ENCODE assay signal across 8 mouse cellular contexts in the genomic region with DNA sequence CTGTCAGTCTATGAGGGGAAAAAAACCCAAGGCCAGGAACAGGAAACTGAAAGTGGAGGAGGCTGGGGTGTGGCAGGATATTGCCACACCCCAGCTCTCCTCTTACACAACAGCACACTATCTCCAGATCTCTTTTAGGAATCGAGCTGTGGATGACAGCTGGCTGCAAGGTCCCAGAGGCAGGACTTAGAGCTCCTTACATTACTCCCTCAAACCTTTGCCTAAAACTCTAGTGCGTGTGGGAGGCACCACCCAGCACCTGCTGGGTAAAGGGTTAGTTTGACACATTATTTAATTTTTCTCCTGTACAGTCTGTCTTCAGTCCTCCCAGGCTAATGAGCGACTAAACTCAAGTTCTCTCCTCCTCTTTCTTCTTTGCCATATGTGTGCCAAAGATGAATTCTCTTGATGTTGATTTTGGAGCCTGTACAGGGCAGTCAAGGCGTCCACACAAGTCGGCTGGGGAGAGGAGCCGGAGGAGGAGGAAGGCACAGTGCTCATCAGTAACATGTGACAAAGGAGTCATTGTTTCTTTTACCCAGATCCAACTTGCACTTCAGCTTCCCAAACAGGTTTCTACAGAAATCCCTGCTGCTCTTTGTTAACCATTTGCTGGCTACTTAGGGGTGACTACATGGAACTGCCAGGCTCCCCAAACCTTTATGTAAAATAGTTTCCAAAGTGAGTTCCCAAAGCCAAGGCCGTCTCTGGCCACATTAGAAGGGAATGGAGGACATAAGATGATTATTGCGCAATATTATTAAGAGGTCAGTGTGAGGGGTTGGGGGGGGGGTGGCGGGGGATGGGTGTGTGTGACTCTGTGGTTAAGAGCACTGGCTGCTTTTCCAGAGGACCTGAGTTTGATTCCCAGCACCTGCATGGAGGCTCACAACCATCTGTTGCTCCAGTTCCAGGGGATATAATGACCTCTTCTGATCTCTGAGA. TPM values are rescaled to one million over a fixed set of nuclear protein-coding genes. Genes with fewer than 3 reads are reported as not detected.
DNase-seq lines count a peak whose midpoint lies in the region; ATAC-seq and TF ChIP-seq lines count a peak whose summit lies in the region.

No protein-coding gene starts in this region.

- H3K27ac ChIP-seq in gastrocnemius, adult 2 months: peak overlapping the region; percentile 86
- H3K27ac ChIP-seq in heart, embryonic 15.5 days: peak overlapping the region; percentile 28; the same call in 1 of the 2 replicates
- peak overlapping the region; percentile 57 for H3K27ac ChIP-seq in liver, embryonic 12.5 days
- peak overlapping the region; percentile 7; the same call in 1 of the 2 replicates for H3K27ac ChIP-seq in stomach, embryonic 14.5 days (ENCODE audit: low read length)

- 58% methylated on average over 9 of the region's 9 CpGs for WGBS in heart, embryonic 15.5 days
- WGBS in liver, embryonic 12.5 days (ENCODE audit: insufficient replicate concordance): 57% methylated on average over 9 of the region's 9 CpGs
- 51% methylated on average over 9 of the region's 9 CpGs for WGBS in stomach, embryonic 14.5 days

- ATAC-seq in heart, embryonic 15.5 days (replicated peaks; ENCODE audit: insufficient number of reproducible peaks, insufficient read depth, low FRiP score, low read depth): 0 out of 2 replicates have a peak, but pooled peaks have one; percentile 27
- peak; percentile 46; the same call in 1 of the 2 replicates for ATAC-seq in liver, embryonic 12.5 days
- no peak for ATAC-seq in stomach, embryonic 14.5 days (ENCODE audit: insufficient number of reproducible peaks, insufficient read depth, low FRiP score, low read depth)

- intact Hi-C loops in gastrocnemius, adult 2 months (cut with DNase I): no loop called here
- intact Hi-C loops in gastrocnemius, postnatal 36 days (cut with DNase I): no loop called here
- intact Hi-C loops in gastrocnemius, postnatal 14 days (cut with DNase I; ENCODE audit: low total_unique reads): no loop called here

- H3K4me1 ChIP-seq in heart, embryonic 15.5 days (replicated peaks): peaks cover 7% of the 10 kb centered on the region; the same call in 1 of the 2 replicates
- peaks cover 60% of the 10 kb centered on the region for H3K4me1 ChIP-seq in liver, embryonic 12.5 days
- peaks cover 6% of the 10 kb centered on the region; the same call in 1 of the 2 replicates for H3K4me1 ChIP-seq in stomach, embryonic 14.5 days (ENCODE audit: control insufficient read depth, insufficient read depth, low read length)

- H3K4me2 ChIP-seq in heart, embryonic 15.5 days: no peak overlapping the region
- peak overlapping the region; percentile 29 for H3K4me2 ChIP-seq in liver, embryonic 12.5 days
- no peak overlapping the region for H3K4me2 ChIP-seq in stomach, embryonic 14.5 days (replicated peaks; ENCODE audit: low read depth, low read length)

- DNase-seq in gastrocnemius, adult 2 months: peak; percentile 42
- no peak for DNase-seq in gastrocnemius, postnatal 36 days
- peak; percentile 69 for DNase-seq in MEL-GATA-1-ER (ENCODE audit: extremely low read depth, low read depth)
- no peak for DNase-seq in gastrocnemius, postnatal 14 days
- DNase-seq in layer of hippocampus, adult 9-10 months (ENCODE audit: low spot score): no peak

- H3K4me3 ChIP-seq in gastrocnemius, adult 2 months: peak overlapping the region; percentile 42
- no peak overlapping the region for H3K4me3 ChIP-seq in heart, embryonic 15.5 days
- no peak overlapping the region for H3K4me3 ChIP-seq in liver, embryonic 12.5 days
- H3K4me3 ChIP-seq in stomach, embryonic 14.5 days (ENCODE audit: low read depth, low read length): no peak overlapping the region

- H3K9ac ChIP-seq in heart, embryonic 15.5 days: no peak overlapping the region
- H3K9ac ChIP-seq in liver, embryonic 12.5 days: no peak overlapping the region
- H3K9ac ChIP-seq in stomach, embryonic 14.5 days (replicated peaks; ENCODE audit: low read depth, low read length): no peak overlapping the region

- H3K36me3 ChIP-seq in heart, embryonic 15.5 days: no peaks in the 10 kb centered on the region
- peaks cover 3% of the 10 kb centered on the region; the same call in 1 of the 2 replicates for H3K36me3 ChIP-seq in liver, embryonic 12.5 days
- no peaks in the 10 kb centered on the region for H3K36me3 ChIP-seq in stomach, embryonic 14.5 days (ENCODE audit: control insufficient read depth, insufficient read depth, low read length)

- no peaks in the 10 kb centered on the region for H3K27me3 ChIP-seq in heart, embryonic 15.5 days
- H3K27me3 ChIP-seq in liver, embryonic 12.5 days (replicated peaks): no peaks in the 10 kb centered on the region
- H3K27me3 ChIP-seq in stomach, embryonic 14.5 days (ENCODE audit: control insufficient read depth, insufficient read depth, low read length): no peaks in the 10 kb centered on the region

- TF ChIP-seq CTCF in gastrocnemius, adult 2 months (IDR thresholded peaks at IDR 0.05): no peak

- H3K9me3 ChIP-seq in heart, embryonic 15.5 days (replicated peaks): no peaks in the 10 kb centered on the region
- no peaks in the 10 kb centered on the region for H3K9me3 ChIP-seq in liver, embryonic 12.5 days (replicated peaks)
- H3K9me3 ChIP-seq in stomach, embryonic 14.5 days (ENCODE audit: control insufficient read depth, low read depth, low read length): no peaks in the 10 kb centered on the region

RNA-seq across cellular contexts. Expression of gene H2-T24, which starts 3.6 kb away (rescaled TPM):
- 1 to 10 TPM; 2.0 to 2.5 TPM for total RNA-seq in gastrocnemius, adult 2 months (2021)
- 1 to 10 TPM in 1 of 2 experiments, under 1 TPM in 1; 0.84 to 2.1 TPM for total RNA-seq in gastrocnemius, postnatal 36 days (2021)
- 1.3 and 2.7 TPM in 2 replicates for polyA plus RNA-seq in heart, embryonic 15.5 days (2015; fragmentation: Nextera tagmentation; extraction: Ambion mirVana)
- 4.6 and 5.7 TPM in 2 replicates for polyA plus RNA-seq in liver, embryonic 12.5 days (2016; fragmentation: Nextera tagmentation; extraction: Ambion mirVana)
- 3.3 and 5.3 TPM in 2 replicates for polyA plus RNA-seq in stomach, embryonic 14.5 days (2014; fragmentation: Nextera tagmentation; extraction: Ambion mirVana)
- total RNA-seq in gastrocnemius, postnatal 14 days (2021): under 1 TPM; 0.62 to 0.93 TPM

RNA-seq across cellular contexts. Expression of gene H2-T23, which starts 8.7 kb away (rescaled TPM):
- 1 to 10 TPM; 6.3 to 9.2 TPM for total RNA-seq in gastrocnemius, adult 2 months (2021)
- 1 to 10 TPM; 7.7 to 8.3 TPM for total RNA-seq in gastrocnemius, postnatal 36 days (2021)
- 4.7 and 11.6 TPM in 2 replicates for polyA plus RNA-seq in heart, embryonic 15.5 days (2015; fragmentation: Nextera tagmentation; extraction: Ambion mirVana)
- polyA plus RNA-seq in liver, embryonic 12.5 days (2016; fragmentation: Nextera tagmentation; extraction: Ambion mirVana): 19.5 and 20.5 TPM in 2 replicates
- 8.4 and 10.6 TPM in 2 replicates for polyA plus RNA-seq in stomach, embryonic 14.5 days (2014; fragmentation: Nextera tagmentation; extraction: Ambion mirVana)
- 1 to 10 TPM; 6.4 to 7.7 TPM for total RNA-seq in gastrocnemius, postnatal 14 days (2021)

RNA-seq across cellular contexts. Expression of gene H2-T22, which starts 18.6 kb away (rescaled TPM):
- total RNA-seq in gastrocnemius, adult 2 months (2021): 1 to 10 TPM; 8.8 to 9.7 TPM
- total RNA-seq in gastrocnemius, postnatal 36 days (2021): 1 to 10 TPM; 7.1 to 8.0 TPM
- polyA plus RNA-seq in heart, embryonic 15.5 days (2015; fragmentation: Nextera tagmentation; extraction: Ambion mirVana): 7.0 and 12.0 TPM in 2 replicates
- 7.5 and 8.4 TPM in 2 replicates for polyA plus RNA-seq in liver, embryonic 12.5 days (2016; fragmentation: Nextera tagmentation; extraction: Ambion mirVana)
- 19.3 and 21.8 TPM in 2 replicates for polyA plus RNA-seq in stomach, embryonic 14.5 days (2014; fragmentation: Nextera tagmentation; extraction: Ambion mirVana)
- 1 to 10 TPM; 5.7 to 6.3 TPM for total RNA-seq in gastrocnemius, postnatal 14 days (2021)

RNA-seq across cellular contexts. Expression of gene Gm6034, which starts 18.8 kb away (rescaled TPM):
- total RNA-seq in gastrocnemius, adult 2 months (2021): not detected
- not detected for total RNA-seq in gastrocnemius, postnatal 36 days (2021)
- not detected in 2 replicates for polyA plus RNA-seq in heart, embryonic 15.5 days (2015; fragmentation: Nextera tagmentation; extraction: Ambion mirVana)
- polyA plus RNA-seq in liver, embryonic 12.5 days (2016; fragmentation: Nextera tagmentation; extraction: Ambion mirVana): not detected in 2 replicates
- polyA plus RNA-seq in stomach, embryonic 14.5 days (2014; fragmentation: Nextera tagmentation; extraction: Ambion mirVana): not detected in 2 replicates
- total RNA-seq in gastrocnemius, postnatal 14 days (2021): not detected

RNA-seq across cellular contexts. Expression of gene Gm11127, which starts 34.2 kb away (rescaled TPM):
- 1 to 10 TPM; 1.5 to 2.1 TPM for total RNA-seq in gastrocnemius, adult 2 months (2021)
- total RNA-seq in gastrocnemius, postnatal 36 days (2021): 1 to 10 TPM; 1.5 to 2.1 TPM
- polyA plus RNA-seq in heart, embryonic 15.5 days (2015; fragmentation: Nextera tagmentation; extraction: Ambion mirVana): 0.13 TPM in 1 of 2 replicates, not detected in the other
- polyA plus RNA-seq in liver, embryonic 12.5 days (2016; fragmentation: Nextera tagmentation; extraction: Ambion mirVana): not detected in 2 replicates
- not detected in 2 replicates for polyA plus RNA-seq in stomach, embryonic 14.5 days (2014; fragmentation: Nextera tagmentation; extraction: Ambion mirVana)
- total RNA-seq in gastrocnemius, postnatal 14 days (2021): 1 to 10 TPM in 1 of 2 experiments, under 1 TPM in 1; 0.92 to 1.0 TPM

Comparison
In these comparisons a context has a peak if more than half of its experiments do, and no peak if none do; other contexts are left out.
1. DNase-seq: peak in gastrocnemius, adult 2 months (single experiment) and MEL-GATA-1-ER (single experiment); none in gastrocnemius, postnatal 36 days (0 of 2), gastrocnemius, postnatal 14 days (single experiment) and layer of hippocampus, adult 9-10 months (single experiment).
2. H3K27ac ChIP-seq: peak in every context shown above with its lines; median percentile 86 in gastrocnemius, adult 2 months; 57 in liver, embryonic 12.5 days; 28 in heart, embryonic 15.5 days; 7 in stomach, embryonic 14.5 days.